Mouse (Mus musculus) lung, adult 2 months (tissue): Measurements from ENCODE around the gene Cdh4. TPM values are rescaled to one million over a fixed set of nuclear protein-coding genes. Genes with fewer than 3 reads are reported as not detected.

ENCODE experiments used
- DNase-seq: peaks from one replicate; pipeline ENCODE4 v3.0.0; 2022
- H3K4me1 ChIP-seq: fragments of 200-500 bp; 2 replicates; pipeline ENCODE4 v1.6.1; 2011; ENCODE audit warnings: low read length; ENCODE audit not compliant: control insufficient read depth, insufficient read depth
- H3K4me3 ChIP-seq: fragments of 200-500 bp; replicated peaks from 2 replicates; pipeline ENCODE3; 2011; ENCODE audit warnings: low read depth, mild to moderate bottlenecking, control low read depth, low read length; ENCODE audit errors: extremely low read depth
- CTCF ChIP-seq: fragments of 200-500 bp; IDR thresholded peaks from 2 replicates; pipeline ENCODE4 v1.5.1; 2011; ENCODE audit warnings: mild to moderate bottlenecking, low read length, control low read depth; ENCODE audit not compliant: insufficient read depth
- POLR2A ChIP-seq: fragments of 200-500 bp; IDR thresholded peaks from 2 replicates; pipeline ENCODE4 v1.6.1; 2011; ENCODE audit warnings: low read depth, mild to moderate bottlenecking, control low read depth, low read length, borderline replicate concordance; ENCODE audit errors: extremely low read depth
- WGBS: fragments of 180-500 bp; shearing (Covaris S2); methylation state at CpG from one replicate; pipeline ENCODE4 v1.1.7; 2018; 5-methylcytosine and 5-hydroxymethylcytosine counted together
- polyA plus RNA-seq: library from polyadenylated mRNA; depleted of rRNA; stranded (reverse); fragments of >200 nt; gene quantifications from 2 replicates; pipeline ENCODE4 v1.2.3, GENCODE M21; 2012

The Cdh4 gene
- polyA plus RNA-seq, 1 experiment = 2.0 TPM

DNA sequence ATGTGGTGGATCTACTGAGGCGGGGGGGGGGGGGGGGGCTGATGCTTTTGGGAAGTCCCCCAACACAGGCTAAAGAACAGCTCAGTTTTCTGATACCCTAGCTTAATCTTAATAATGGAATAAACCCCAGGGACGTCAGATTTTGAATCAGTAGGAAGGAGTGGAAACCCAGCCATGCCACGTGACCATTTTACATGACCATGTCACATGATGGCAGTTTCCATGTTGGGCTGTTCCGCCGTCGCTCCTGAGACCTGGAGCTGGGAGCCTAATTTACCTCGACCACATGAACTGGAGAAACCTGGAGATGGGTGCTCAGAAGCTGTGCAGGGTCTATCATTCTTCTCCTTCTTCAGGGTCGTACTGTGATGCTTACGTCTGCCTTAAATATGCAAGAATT is 207.9 kb downstream of the Cdh4 start:
- H3K4me3 ChIP-seq = no peak overlapping the region
- DNase-seq = no peak
- no peaks in the 10 kb centered on the region for H3K4me1 ChIP-seq
- 83% methylated on average over 9 of the region's 9 CpGs for WGBS
- no peak for TF ChIP-seq CTCF
- TF ChIP-seq POLR2A = no peak

DNA sequence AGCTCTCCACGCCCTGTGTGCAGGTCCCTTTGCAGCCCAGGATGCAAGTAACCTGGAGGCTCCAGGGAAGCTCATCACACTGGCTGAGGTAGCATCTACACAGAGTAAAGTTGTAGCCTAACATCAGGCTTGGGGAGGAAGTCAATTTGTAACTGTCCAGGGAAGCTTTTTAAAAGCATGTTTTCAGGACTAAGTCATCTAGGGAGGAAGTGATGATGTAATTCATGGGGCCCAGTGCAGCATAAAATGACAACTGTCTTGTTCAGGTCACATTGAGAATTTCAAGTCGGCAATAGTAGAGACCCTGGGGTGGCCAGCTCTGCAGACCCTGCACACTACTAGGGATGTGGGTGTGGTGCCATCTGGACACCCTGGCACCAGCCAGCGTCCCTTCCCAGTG is 213.3 kb downstream of the Cdh4 start:
- 59% methylated on average over 3 of the region's 3 CpGs for WGBS
- DNase-seq = no peak
- TF ChIP-seq CTCF (no peak), POLR2A (no peak)
- Histone ChIP-seq H3K4me3 (no peak overlapping the region), H3K4me1 (no peaks in the 10 kb centered on the region)

DNA sequence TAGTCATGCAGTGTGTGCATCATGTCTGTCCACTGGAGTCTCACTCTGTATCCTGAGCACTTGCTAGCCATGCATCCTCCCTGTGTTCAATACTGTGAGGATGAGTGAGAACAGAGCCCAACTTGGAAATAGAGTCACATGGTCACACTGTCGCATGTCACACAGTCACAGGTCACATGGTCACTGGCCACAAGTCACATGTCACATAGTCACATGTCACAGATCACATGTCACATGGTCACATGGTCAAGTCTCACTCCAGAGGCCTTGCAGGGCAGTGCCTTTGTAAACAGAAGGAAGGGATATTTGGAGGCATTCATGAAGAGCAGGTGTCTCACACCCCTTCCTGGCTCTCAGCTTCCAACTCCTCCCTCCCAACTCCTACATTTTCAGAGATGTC is 217.0 kb downstream of the Cdh4 start:
- H3K4me1 ChIP-seq = no peaks in the 10 kb centered on the region
- DNase-seq = no peak
- no peak overlapping the region for H3K4me3 ChIP-seq
- TF ChIP-seq CTCF = no peak
- 89% methylated on average over 1 of the region's 1 CpGs for WGBS

- DNase-seq = no peak
- TF ChIP-seq CTCF = no peak
- no peak for TF ChIP-seq POLR2A
- H3K4me1 ChIP-seq = no peaks in the 10 kb centered on the region
- no peak overlapping the region for H3K4me3 ChIP-seq
- 3% methylated on average over 20 of the region's 20 CpGs for WGBS
These were observed 219.9 kb downstream of the Cdh4 start for GRCm38 (mm10) chr2:179661998-179662714.

- no peak for TF ChIP-seq POLR2A
- TF ChIP-seq CTCF = no peak
- H3K4me1 ChIP-seq = no peaks in the 10 kb centered on the region
- DNase-seq = no peak
- WGBS = 8% methylated on average over 9 of the region's 9 CpGs
- no peak overlapping the region for H3K4me3 ChIP-seq
These were observed 220.5 kb downstream of the Cdh4 start for GRCm38 (mm10) chr2:179662739-179663138.

GRCm38 (mm10) chr2:179663652-179664051 is 221.4 kb downstream of the Cdh4 start:
- TF ChIP-seq POLR2A = no peak
- no peak for TF ChIP-seq CTCF
- DNase-seq = no peak
- 53% methylated on average over 9 of the region's 9 CpGs for WGBS
- Histone ChIP-seq H3K4me1 (no peaks in the 10 kb centered on the region), H3K4me3 (no peak overlapping the region)

DNA sequence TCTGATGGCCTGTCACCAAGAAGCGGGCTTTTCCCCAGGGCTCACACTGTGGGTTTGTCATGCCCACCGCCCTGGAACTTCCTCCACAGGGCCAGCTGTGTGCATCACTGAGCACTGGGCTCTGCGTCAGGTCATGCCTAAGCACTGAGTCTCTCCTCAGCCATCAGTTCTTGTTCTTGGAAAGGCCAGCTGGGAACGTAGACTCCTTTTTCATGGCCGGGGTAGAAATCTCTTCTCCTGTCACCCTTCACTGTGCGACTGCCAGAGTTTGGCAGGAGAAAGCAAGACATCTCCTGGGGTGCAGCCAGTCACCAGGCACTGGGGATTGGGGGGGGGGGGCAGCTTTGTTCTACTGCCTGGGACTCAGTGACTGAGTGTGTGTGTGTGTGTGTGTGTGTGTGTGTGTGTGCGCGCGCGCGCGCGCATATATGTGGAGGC is 222.0 kb downstream of the Cdh4 start:
- no peak overlapping the region for H3K4me3 ChIP-seq
- no peaks in the 10 kb centered on the region for H3K4me1 ChIP-seq
- no peak for TF ChIP-seq POLR2A
- TF ChIP-seq CTCF = no peak
- WGBS = 81% methylated on average over 13 of the region's 13 CpGs
- no peak for DNase-seq

DNA sequence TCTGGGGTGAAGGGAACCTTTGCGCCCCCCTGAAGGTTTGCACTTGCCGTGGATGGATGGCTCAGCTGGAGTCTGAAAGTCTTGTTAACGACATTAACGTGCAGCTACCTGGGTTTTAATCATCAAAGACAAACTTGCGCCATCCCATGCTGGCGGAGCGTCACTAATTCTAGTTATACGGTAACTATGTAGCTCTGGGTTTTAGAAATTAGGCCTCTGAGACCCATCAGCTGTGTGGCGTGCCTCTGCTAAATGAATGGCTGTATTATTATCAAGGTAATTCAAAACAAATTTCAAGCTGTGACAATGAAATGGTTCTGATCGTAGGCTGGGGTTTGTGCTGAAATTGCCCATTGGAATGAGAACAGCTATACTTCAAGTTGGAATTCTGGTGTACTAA is 228.5 kb downstream of the Cdh4 start:
- DNase-seq = no peak
- TF ChIP-seq POLR2A (no peak), CTCF (no peak)
- Histone ChIP-seq H3K4me1 (no peaks in the 10 kb centered on the region), H3K4me3 (no peak overlapping the region)
- WGBS = 74% methylated on average over 10 of the region's 10 CpGs

GRCm38 (mm10) chr2:179679866-179680265 is 237.6 kb downstream of the Cdh4 start:
- WGBS = 57% methylated on average over 5 of the region's 5 CpGs
- no peak overlapping the region for H3K4me3 ChIP-seq
- TF ChIP-seq CTCF = no peak
- TF ChIP-seq POLR2A = no peak
- no peaks in the 10 kb centered on the region for H3K4me1 ChIP-seq
- no peak for DNase-seq

DNA sequence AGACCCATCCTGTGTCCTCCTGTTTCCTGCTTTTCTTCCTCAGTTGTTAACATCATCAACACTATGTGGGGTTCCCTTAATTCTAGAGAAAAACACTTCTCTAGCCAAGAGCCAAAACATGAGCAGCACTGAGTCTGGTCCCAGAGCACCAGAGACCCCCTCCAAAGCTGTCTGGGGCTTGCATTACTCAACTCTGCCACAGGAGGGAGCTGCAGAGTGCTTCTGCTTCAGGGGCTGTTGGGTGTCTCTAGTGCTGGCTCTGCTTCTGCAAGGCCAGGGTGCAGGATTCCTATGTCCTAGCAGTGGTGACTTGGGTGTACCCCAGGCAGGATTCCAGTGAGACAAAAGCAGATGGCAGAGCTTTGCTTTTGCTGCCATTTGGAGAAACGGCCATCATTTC is 239.2 kb downstream of the Cdh4 start:
- 86% methylated on average over 1 of the region's 1 CpGs for WGBS
- H3K4me1 ChIP-seq = no peaks in the 10 kb centered on the region
- peak; percentile 17 for DNase-seq
- peak; percentile 63 for TF ChIP-seq CTCF
- TF ChIP-seq POLR2A = no peak
- H3K4me3 ChIP-seq = no peak overlapping the region

- WGBS = 24% methylated on average over 12 of the region's 12 CpGs
These were observed 245.0 kb downstream of the Cdh4 start for GRCm38 (mm10) chr2:179687243-179687681.

More at GRCm38 (mm10) chr2:179687243-179687681, 245.0 kb downstream of the Cdh4 start:
- no peaks in the 10 kb centered on the region for H3K4me1 ChIP-seq
- DNase-seq = no peak
- H3K4me3 ChIP-seq = no peak overlapping the region
- TF ChIP-seq POLR2A (no peak), CTCF (no peak)
